ENCODE assay signal across 7 mouse cellular contexts in genomic region chr10:80587305-80587657, GRCm38 (mm10). TPM values are rescaled to one million over a fixed set of nuclear protein-coding genes. Genes with fewer than 3 reads are reported as not detected.
DNase-seq lines count a peak whose midpoint lies in the region; ATAC-seq and TF ChIP-seq lines count a peak whose summit lies in the region.

No protein-coding gene starts in this region.

- DNase-seq in A20 (ENCODE audit: low read depth, low spot score) = peak; percentile 67
- DNase-seq in heart, postnatal 36 days = peak; percentile 49 to 50
- DNase-seq in gastrocnemius, adult 8-10 months (ENCODE audit: low spot score in 2 of 2) = no peak
- DNase-seq in frontal cortex, postnatal 25 days (ENCODE audit: low spot score in 2 of 2) = no peak

- H3K27ac ChIP-seq in limb, embryonic 12.5 days = peak overlapping the region; percentile 53; the same call in 1 of the 2 replicates
- H3K27ac ChIP-seq in small intestine, adult 2 months (ENCODE audit: insufficient read depth, low read depth, low read length) = peak overlapping the region; percentile 32

- 64% methylated on average over 3 of the region's 4 CpGs for WGBS in limb, embryonic 12.5 days
- WGBS in small intestine, adult 2 months = 23% methylated on average over 4 of the region's 4 CpGs

- no peaks in the 10 kb centered on the region for H3K9me3 ChIP-seq in E14TG2a.4 (ENCODE audit: low read length)
- no peaks in the 10 kb centered on the region for H3K9me3 ChIP-seq in limb, embryonic 12.5 days

- TF ChIP-seq CTCF in E14TG2a.4 (conservative IDR thresholded peaks at IDR 0.05; ENCODE audit: low read length) = no peak
- no peak for TF ChIP-seq CTCF in small intestine, adult 2 months (IDR thresholded peaks at IDR 0.05; ENCODE audit: extremely low read depth, insufficient read length, insufficient replicate concordance, low read depth, low read length)

- no peak for TF ChIP-seq POLR2A in small intestine, adult 2 months (IDR thresholded peaks at IDR 0.05; ENCODE audit: low read depth, low read length)

- intact Hi-C loops in heart, postnatal 36 days (cut with DNase I) = no loop called here

- H3K9ac ChIP-seq in limb, embryonic 12.5 days (replicated peaks) = no peak overlapping the region

- no peak for ATAC-seq in limb, embryonic 12.5 days (ENCODE audit: insufficient number of reproducible peaks, insufficient read depth, low FRiP score, low TSS enrichment, low read depth)

- no peaks in the 10 kb centered on the region for H3K27me3 ChIP-seq in E14TG2a.4 (ENCODE audit: insufficient read depth, low read length)
- no peaks in the 10 kb centered on the region for H3K27me3 ChIP-seq in limb, embryonic 12.5 days
- H3K27me3 ChIP-seq in small intestine, adult 2 months (ENCODE audit: control insufficient read depth, insufficient read depth, low read length) = no peaks in the 10 kb centered on the region

- peak overlapping the region; percentile 70 for H3K4me3 ChIP-seq in E14TG2a.4 (replicated peaks; ENCODE audit: low read length)
- H3K4me3 ChIP-seq in limb, embryonic 12.5 days (replicated peaks) = 0 out of 2 replicates have a peak overlapping the region, but pooled peaks have one; percentile 11
- no peak overlapping the region for H3K4me3 ChIP-seq in small intestine, adult 2 months (ENCODE audit: low read depth, low read length)

- peak overlapping the region; percentile 10; the same call in 1 of the 2 replicates for H3K4me2 ChIP-seq in limb, embryonic 12.5 days

- peaks cover 85% of the 10 kb centered on the region for H3K4me1 ChIP-seq in E14TG2a.4 (replicated peaks; ENCODE audit: low read depth, low read length)
- peaks cover 30% of the 10 kb centered on the region for H3K4me1 ChIP-seq in limb, embryonic 12.5 days (replicated peaks)
- H3K4me1 ChIP-seq in small intestine, adult 2 months (ENCODE audit: control insufficient read depth, insufficient read depth, insufficient read length, low read length) = peaks cover 43% of the 10 kb centered on the region

- H3K36me3 ChIP-seq in E14TG2a.4 (ENCODE audit: insufficient read depth, low read length) = peaks cover 39% of the 10 kb centered on the region
- H3K36me3 ChIP-seq in limb, embryonic 12.5 days = peaks cover 45% of the 10 kb centered on the region
- peaks cover 25% of the 10 kb centered on the region; the same call in 1 of the 2 replicates for H3K36me3 ChIP-seq in small intestine, adult 2 months (ENCODE audit: control insufficient read depth, insufficient read depth, low read length)

RNA-seq across cellular contexts. Expression of gene Abhd17a, which starts 2.9 kb away (rescaled TPM):
- total RNA-seq in heart, postnatal 36 days (2021) = 10 to 100 TPM; 48.3 to 51.2 TPM
- polyA plus RNA-seq in limb, embryonic 12.5 days (2016; fragmentation: Nextera tagmentation; extraction: Ambion mirVana) = 108 and 110 TPM in 2 replicates
- 381 and 644 TPM in 2 replicates for polyA plus RNA-seq in small intestine, adult 2 months (2012; rRNA removed)
- total RNA-seq in gastrocnemius, adult 8-10 months (2022) = 10 to 100 TPM; 70.5 to 80.7 (median 77.3) TPM

RNA-seq across cellular contexts. Expression of gene Klf16, which starts 10.2 kb away (rescaled TPM):
- total RNA-seq in heart, postnatal 36 days (2021) = 1 to 10 TPM; 3.6 to 4.5 TPM
- 12.1 and 12.4 TPM in 2 replicates for polyA plus RNA-seq in limb, embryonic 12.5 days (2016; fragmentation: Nextera tagmentation; extraction: Ambion mirVana)
- polyA plus RNA-seq in small intestine, adult 2 months (2012; rRNA removed) = 18.4 and 33.2 TPM in 2 replicates
- total RNA-seq in gastrocnemius, adult 8-10 months (2022) = 1 to 10 TPM; 1.1 to 2.0 (median 1.3) TPM

RNA-seq across cellular contexts. Expression of gene Scamp4, which starts 15.4 kb away (rescaled TPM):
- 10 to 100 TPM; 19.7 to 22.1 TPM for total RNA-seq in heart, postnatal 36 days (2021)
- 62.1 and 66.0 TPM in 2 replicates for polyA plus RNA-seq in limb, embryonic 12.5 days (2016; fragmentation: Nextera tagmentation; extraction: Ambion mirVana)
- 84.0 and 130 TPM in 2 replicates for polyA plus RNA-seq in small intestine, adult 2 months (2012; rRNA removed)
- total RNA-seq in gastrocnemius, adult 8-10 months (2022) = 10 to 100 TPM; 17.4 to 21.2 (median 19.2) TPM

RNA-seq across cellular contexts. Expression of gene Adat3, which starts 15.4 kb away (rescaled TPM):
- 1 to 10 TPM in 1 of 2 experiments, under 1 TPM in 1; 0.49 to 1.4 TPM for total RNA-seq in heart, postnatal 36 days (2021)
- 6.1 and 9.9 TPM in 2 replicates for polyA plus RNA-seq in limb, embryonic 12.5 days (2016; fragmentation: Nextera tagmentation; extraction: Ambion mirVana)
- polyA plus RNA-seq in small intestine, adult 2 months (2012; rRNA removed) = 18.2 and 23.9 TPM in 2 replicates
- under 1 TPM in 3 of 4 experiments, not detected in 1; 0.29 to 0.43 (median 0.36) TPM for total RNA-seq in gastrocnemius, adult 8-10 months (2022)

RNA-seq across cellular contexts. Expression of gene Gm49322, which starts 18.5 kb away (rescaled TPM):
- total RNA-seq in heart, postnatal 36 days (2021) = under 1 TPM; 0.41 to 0.58 TPM
- 4.9 and 6.1 TPM in 2 replicates for polyA plus RNA-seq in limb, embryonic 12.5 days (2016; fragmentation: Nextera tagmentation; extraction: Ambion mirVana)
- polyA plus RNA-seq in small intestine, adult 2 months (2012; rRNA removed) = 1.3 and 2.2 TPM in 2 replicates
- total RNA-seq in gastrocnemius, adult 8-10 months (2022) = under 1 TPM in 2 of 4 experiments, not detected in 2; 0.20 to 0.24 TPM

Comparison
In these comparisons a context has a peak if more than half of its experiments do, and no peak if none do; other contexts are left out.
1. DNase-seq: peak in A20 (single experiment) and heart, postnatal 36 days (2 of 2); none in gastrocnemius, adult 8-10 months (0 of 2) and frontal cortex, postnatal 25 days (0 of 2).